Mouse (Mus musculus): ENCODE results near the gene Kdsr. TPM values are rescaled to one million over a fixed set of nuclear protein-coding genes. Genes with fewer than 3 reads are reported as not detected.

Gene Kdsr
- polyA plus RNA-seq, 1 experiment from 2014 or later = 14.5 TPM

DNA sequence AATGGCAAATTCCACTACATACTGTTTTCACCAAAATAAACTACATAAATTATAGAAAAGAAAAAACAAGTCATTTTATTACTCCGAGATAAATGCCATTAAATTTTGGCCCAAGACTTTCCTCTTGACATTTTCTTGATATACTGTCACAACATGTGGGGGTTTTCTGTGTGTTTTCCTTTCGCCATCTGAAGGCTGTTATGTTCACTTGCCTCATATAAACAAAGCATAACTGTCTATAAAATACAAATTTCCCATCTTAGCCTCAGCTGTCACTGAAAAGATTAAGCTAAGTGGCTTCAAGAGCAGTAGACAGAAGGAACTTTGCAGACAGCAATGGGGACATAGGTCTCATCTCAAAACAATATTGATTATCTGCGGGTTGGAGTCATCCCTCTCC lies 4.8 kb upstream of the Kdsr start:
- Histone ChIP-seq H3K4me1 (replicated peaks) (0 out of 2 replicates have a peak, but pooled peaks cover 4% of the 10 kb centered on the region), H3K9me3 (no peaks in the 10 kb centered on the region), H3K27me3 (no peaks in the 10 kb centered on the region), H3K4me2 (no peak overlapping the region), H3K9ac (no peak overlapping the region), H3K36me3 (peaks cover 40% of the 10 kb centered on the region), H3K4me3 (no peak overlapping the region), H3K27ac (no peak overlapping the region)
- no peak for ATAC-seq (ENCODE audit: low FRiP score)
- WGBS = 97% methylated on average over 3 of the region's 3 CpGs

- Histone ChIP-seq H3K4me3 (no peak overlapping the region), H3K27me3 (no peaks in the 10 kb centered on the region), H3K27ac (no peak overlapping the region; the same call in 1 of the 2 replicates), H3K36me3 (peaks cover 10% of the 10 kb centered on the region), H3K9ac (no peak overlapping the region), H3K4me2 (peak overlapping the region; percentile 99; the same call in 1 of the 2 replicates), H3K4me1 (replicated peaks) (peaks cover 20% of the 10 kb centered on the region), H3K9me3 (no peaks in the 10 kb centered on the region)
- no peak for ATAC-seq (ENCODE audit: low FRiP score)
- 84% methylated on average over 3 of the region's 3 CpGs for WGBS
Observed at GRCm38 (mm10) chr1:106760750-106761149, 1.2 kb upstream of the Kdsr start.

GRCm38 (mm10) chr1:106758734-106759571 lies 574 bp downstream of the Kdsr start:
- Histone ChIP-seq H3K27ac (peak overlapping the region; percentile 79), H3K36me3 (peaks cover 11% of the 10 kb centered on the region), H3K4me2 (peak overlapping the region; percentile 99), H3K9me3 (no peaks in the 10 kb centered on the region), H3K27me3 (no peaks in the 10 kb centered on the region), H3K4me1 (replicated peaks) (peaks cover 20% of the 10 kb centered on the region), H3K9ac (peak overlapping the region; percentile 88), H3K4me3 (peak overlapping the region; percentile 81)
- WGBS = 4% methylated on average over 34 of the region's 34 CpGs
- peak; percentile 54 for ATAC-seq (ENCODE audit: low FRiP score)

GRCm38 (mm10) chr1:106756633-106757032 lies 2.9 kb downstream of the Kdsr start:
- Histone ChIP-seq H3K27me3 (no peaks in the 10 kb centered on the region), H3K4me1 (replicated peaks) (peaks cover 20% of the 10 kb centered on the region), H3K27ac (no peak overlapping the region), H3K9me3 (no peaks in the 10 kb centered on the region), H3K4me2 (no peak overlapping the region), H3K36me3 (peaks cover 29% of the 10 kb centered on the region), H3K9ac (no peak overlapping the region), H3K4me3 (no peak overlapping the region)
- WGBS = 94% methylated on average over 4 of the region's 4 CpGs
- no peak for ATAC-seq (ENCODE audit: low FRiP score)

DNA sequence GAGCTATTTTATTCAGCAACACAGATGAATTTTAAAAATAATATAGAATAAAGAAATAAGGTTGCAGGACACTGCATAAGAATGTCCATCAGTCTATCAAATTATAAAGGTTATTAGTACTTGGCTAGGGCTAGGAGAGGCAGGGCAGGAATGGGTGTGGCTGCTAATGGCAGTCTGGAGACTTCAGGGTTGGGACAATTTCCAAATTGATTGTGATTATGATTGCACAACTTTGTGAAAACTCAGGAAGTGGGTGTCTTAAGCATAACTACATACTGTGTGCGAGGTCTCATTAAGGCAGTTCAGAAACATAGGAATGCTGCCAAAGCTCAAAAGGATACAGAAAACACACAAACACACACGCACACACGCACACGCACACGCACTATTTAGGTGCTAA lies 7.5 kb downstream of the Kdsr start:
- H3K4me1 ChIP-seq (replicated peaks) = no peaks in the 10 kb centered on the region
- H3K4me2 ChIP-seq = no peak overlapping the region
- H3K4me3 ChIP-seq = no peak overlapping the region
- H3K27ac ChIP-seq = no peak overlapping the region
- WGBS = 93% methylated on average over 5 of the region's 5 CpGs
- no peak overlapping the region for H3K9ac ChIP-seq
- no peaks in the 10 kb centered on the region for H3K9me3 ChIP-seq
- ATAC-seq (ENCODE audit: low FRiP score) = no peak
- H3K27me3 ChIP-seq = no peaks in the 10 kb centered on the region
- peaks cover 48% of the 10 kb centered on the region for H3K36me3 ChIP-seq

DNA sequence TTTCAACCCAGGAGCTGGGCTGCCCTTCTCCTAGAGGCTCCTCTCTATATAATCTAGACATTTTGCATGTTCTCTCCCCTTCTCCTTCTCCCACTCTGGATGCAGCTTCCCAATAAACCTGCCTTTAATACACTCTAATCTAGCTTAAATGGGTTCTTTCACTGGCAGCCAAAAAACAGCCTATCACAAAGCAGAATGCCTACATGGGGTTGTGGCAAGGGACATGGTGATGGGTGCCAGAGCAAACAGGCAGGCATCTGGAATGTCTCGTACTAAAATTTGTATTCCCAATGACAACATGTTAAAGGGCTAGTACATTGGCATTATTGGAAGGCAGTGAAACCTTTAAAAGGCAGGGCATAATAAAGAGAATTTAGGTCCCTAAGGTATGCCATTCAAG lies 8.9 kb downstream of the Kdsr start:
- Histone ChIP-seq H3K4me1 (replicated peaks) (no peaks in the 10 kb centered on the region), H3K9me3 (no peaks in the 10 kb centered on the region), H3K4me2 (no peak overlapping the region), H3K9ac (no peak overlapping the region), H3K27ac (no peak overlapping the region), H3K36me3 (peaks cover 61% of the 10 kb centered on the region), H3K4me3 (no peak overlapping the region), H3K27me3 (no peaks in the 10 kb centered on the region)
- no peak for ATAC-seq (ENCODE audit: low FRiP score)
- WGBS = 92% methylated on average over 1 of the region's 1 CpGs

GRCm38 (mm10) chr1:106748555-106749315 lies 10.8 kb downstream of the Kdsr start:
- whole genome bisulfite sequencing = 88% methylated on average over 6 of the region's 6 CpGs
- ATAC-seq (ENCODE audit: low FRiP score) = no peak
- H3K4me3 ChIP-seq = no peak overlapping the region
- no peaks in the 10 kb centered on the region for H3K9me3 ChIP-seq
- peaks cover 55% of the 10 kb centered on the region for H3K36me3 ChIP-seq
- no peak overlapping the region for H3K9ac ChIP-seq
- no peak overlapping the region for H3K4me2 ChIP-seq
- H3K4me1 ChIP-seq (replicated peaks) = no peaks in the 10 kb centered on the region
- H3K27me3 ChIP-seq = no peaks in the 10 kb centered on the region
- no peak overlapping the region for H3K27ac ChIP-seq

DNA sequence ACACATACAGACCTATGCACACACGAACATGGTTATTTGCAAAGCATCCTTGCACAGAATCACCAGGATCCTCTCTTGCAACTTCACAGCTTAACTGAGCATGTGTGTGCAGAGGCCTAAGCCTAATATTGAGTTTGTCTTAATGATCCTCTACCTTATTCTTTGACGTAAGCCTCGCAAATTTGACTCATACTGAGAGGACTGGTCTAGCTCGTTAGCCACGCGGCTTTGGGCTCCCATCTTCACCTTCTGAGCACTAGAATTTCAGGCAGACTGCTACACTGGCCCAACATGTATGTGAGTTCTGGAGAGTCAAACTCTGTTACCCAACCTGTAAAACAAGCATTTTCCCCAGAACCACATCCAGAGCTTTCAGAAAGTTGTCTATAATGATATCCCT lies 16.5 kb downstream of the Kdsr start:
- WGBS = 97% methylated on average over 6 of the region's 6 CpGs
- no peak overlapping the region for H3K27ac ChIP-seq
- H3K27me3 ChIP-seq = no peaks in the 10 kb centered on the region
- no peak for ATAC-seq (ENCODE audit: low FRiP score)
- no peak overlapping the region for H3K4me2 ChIP-seq
- no peak overlapping the region for H3K9ac ChIP-seq
- H3K4me1 ChIP-seq (replicated peaks) = no peaks in the 10 kb centered on the region
- H3K4me3 ChIP-seq = no peak overlapping the region
- peaks cover 55% of the 10 kb centered on the region for H3K36me3 ChIP-seq
- no peaks in the 10 kb centered on the region for H3K9me3 ChIP-seq

DNA sequence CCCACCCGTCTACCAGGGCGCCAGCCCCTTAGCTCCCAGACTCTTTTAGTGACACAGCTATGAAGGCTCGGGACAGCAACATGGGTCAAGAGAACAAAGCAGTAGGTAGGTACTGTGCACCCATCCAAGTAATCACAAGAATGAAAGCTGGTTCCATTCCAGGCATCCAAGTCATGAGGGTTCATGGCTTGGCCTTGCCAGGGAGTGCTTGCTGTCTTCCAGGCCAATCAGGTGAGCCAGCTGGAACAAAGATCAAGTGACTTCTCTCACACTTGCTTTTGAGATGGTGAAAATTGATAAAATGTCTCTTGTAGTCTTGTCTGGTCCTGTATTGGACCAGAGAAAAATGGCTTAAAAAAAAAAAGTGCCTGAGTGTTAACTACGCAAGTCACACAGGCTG lies 18.8 kb downstream of the Kdsr start:
- no peak overlapping the region for H3K27ac ChIP-seq
- 96% methylated on average over 4 of the region's 4 CpGs for WGBS
- no peak overlapping the region for H3K4me2 ChIP-seq
- H3K9me3 ChIP-seq = no peaks in the 10 kb centered on the region
- no peaks in the 10 kb centered on the region for H3K4me1 ChIP-seq (replicated peaks)
- H3K9ac ChIP-seq = no peak overlapping the region
- H3K36me3 ChIP-seq = peaks cover 48% of the 10 kb centered on the region
- H3K4me3 ChIP-seq = no peak overlapping the region
- H3K27me3 ChIP-seq = no peaks in the 10 kb centered on the region
- no peak for ATAC-seq (ENCODE audit: low FRiP score)

- no peak overlapping the region for H3K4me2 ChIP-seq
- no peaks in the 10 kb centered on the region for H3K27me3 ChIP-seq
- no peak for ATAC-seq (ENCODE audit: low FRiP score)
- 94% methylated on average over 5 of the region's 5 CpGs for WGBS
- H3K9ac ChIP-seq = no peak overlapping the region
- no peak overlapping the region for H3K4me3 ChIP-seq
- H3K4me1 ChIP-seq (replicated peaks) = no peaks in the 10 kb centered on the region
- H3K9me3 ChIP-seq = no peaks in the 10 kb centered on the region
- peaks cover 42% of the 10 kb centered on the region for H3K36me3 ChIP-seq
- H3K27ac ChIP-seq = no peak overlapping the region
Observed at GRCm38 (mm10) chr1:106739810-106740209, 19.7 kb downstream of the Kdsr start.

DNA sequence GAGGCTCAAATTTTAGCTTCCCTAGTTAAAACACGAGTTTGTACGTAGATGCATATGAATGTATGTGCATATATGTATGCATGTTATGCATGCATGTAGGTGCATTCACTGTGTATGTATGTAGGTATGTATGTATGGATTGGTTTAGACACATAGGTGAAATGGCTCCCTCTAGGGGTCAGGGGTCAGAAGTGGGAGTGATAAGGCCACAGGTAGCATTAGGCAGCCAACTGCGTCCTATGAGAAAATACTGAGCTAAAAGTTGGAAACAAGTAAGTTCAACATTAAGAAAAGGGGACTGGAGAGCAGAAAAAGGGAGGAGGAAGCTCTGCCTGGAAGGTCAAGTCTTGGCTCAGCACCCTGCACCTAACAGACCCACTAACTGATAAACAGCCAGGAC lies 21.4 kb downstream of the Kdsr start:
- Histone ChIP-seq H3K4me2 (no peak overlapping the region), H3K36me3 (peaks cover 49% of the 10 kb centered on the region), H3K27ac (no peak overlapping the region), H3K4me1 (replicated peaks) (no peaks in the 10 kb centered on the region), H3K9ac (no peak overlapping the region), H3K27me3 (no peaks in the 10 kb centered on the region), H3K4me3 (no peak overlapping the region), H3K9me3 (no peaks in the 10 kb centered on the region)
- ATAC-seq (ENCODE audit: low FRiP score) = no peak
- 91% methylated on average over 3 of the region's 3 CpGs for WGBS

- Histone ChIP-seq H3K4me2 (no peak overlapping the region), H3K9ac (no peak overlapping the region), H3K36me3 (peaks cover 41% of the 10 kb centered on the region), H3K4me3 (no peak overlapping the region), H3K9me3 (no peaks in the 10 kb centered on the region), H3K27me3 (no peaks in the 10 kb centered on the region), H3K4me1 (replicated peaks) (no peaks in the 10 kb centered on the region), H3K27ac (no peak overlapping the region)
- WGBS = 93% methylated on average over 8 of the region's 8 CpGs
- ATAC-seq (ENCODE audit: low FRiP score) = no peak
Observed at GRCm38 (mm10) chr1:106736211-106736610, 23.3 kb downstream of the Kdsr start.
